Mouse (Mus musculus): Measurements from ENCODE around the gene Dpep3. TPM values are rescaled to one million over a fixed set of nuclear protein-coding genes. Genes with fewer than 3 reads are reported as not detected.

Dpep3 gene
- polyA plus RNA-seq, 2 experiments, result 0.11 TPM; not detected in 1

DNA sequence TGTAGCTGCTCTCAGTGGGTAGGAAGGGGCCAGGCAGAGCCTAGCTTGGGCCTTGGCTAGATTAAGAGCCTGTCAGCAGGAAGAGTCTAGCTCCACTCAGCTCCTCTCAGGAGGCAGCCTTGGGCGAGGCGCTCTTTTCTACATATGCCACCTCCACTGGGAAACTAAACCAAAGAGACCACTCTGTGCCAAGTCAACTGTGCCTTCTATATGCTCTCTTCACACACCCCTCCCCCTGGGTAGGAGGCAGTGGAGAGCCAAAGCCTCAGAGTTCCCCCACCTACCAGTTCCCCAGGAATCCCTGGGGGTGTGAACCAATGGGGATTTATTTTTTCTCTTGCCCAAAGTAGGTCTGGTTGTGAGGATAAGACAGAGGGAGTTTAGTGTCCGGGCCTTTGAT is 48.0 kb downstream of the Dpep3 start:
- WGBS, result 95% methylated on average over 3 of the region's 3 CpGs
- Histone ChIP-seq H3K4me2 (replicated peaks; ENCODE audit: low read depth, low read length, severe bottlenecking) (no peak overlapping the region), H3K36me3 (ENCODE audit: control insufficient read depth, insufficient read depth, low read length) (peaks cover 44% of the 10 kb centered on the region), H3K4me1 (ENCODE audit: control insufficient read depth, insufficient read depth, low read length) (peaks cover 5% of the 10 kb centered on the region), H3K27ac (replicated peaks; ENCODE audit: low read depth, low read length) (no peak overlapping the region), H3K9me3 (ENCODE audit: control insufficient read depth, low read length) (no peaks in the 10 kb centered on the region), H3K4me3 (replicated peaks; ENCODE audit: low read length) (no peak overlapping the region), H3K27me3 (ENCODE audit: control insufficient read depth, insufficient read depth, low read length) (no peaks in the 10 kb centered on the region), H3K9ac (ENCODE audit: low read depth, low read length, severe bottlenecking) (no peak overlapping the region)
- no peak for ATAC-seq (ENCODE audit: low FRiP score, low read depth)
- DNase-seq (ENCODE audit: low spot score), result no peak
- no peak for TF ChIP-seq POLR2A (IDR thresholded peaks at IDR 0.05; ENCODE audit: borderline replicate concordance, extremely low read depth, insufficient read depth, insufficient read length)

DNA sequence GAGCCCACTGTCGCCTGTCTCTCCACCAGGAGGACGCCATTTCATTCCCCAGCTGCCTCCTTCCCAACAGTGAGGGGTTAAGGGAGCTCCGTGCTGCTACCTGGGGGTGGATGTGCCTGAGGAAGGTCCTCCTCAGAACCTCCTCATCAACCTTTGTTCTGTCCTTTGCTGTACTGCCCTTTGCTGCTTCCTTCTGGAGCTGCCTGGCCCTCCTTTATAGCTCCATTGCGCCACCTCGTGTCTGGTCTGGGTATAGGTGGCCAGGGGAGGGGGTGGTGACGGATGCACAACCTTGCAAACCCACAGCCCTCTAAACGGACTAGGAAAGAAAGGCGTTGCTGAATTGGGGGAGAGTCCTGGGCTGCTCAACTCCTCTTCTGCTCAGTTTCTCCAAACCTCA is 48.6 kb downstream of the Dpep3 start:
- no peaks in the 10 kb centered on the region for H3K9me3 ChIP-seq (ENCODE audit: control insufficient read depth, low read length)
- ATAC-seq (ENCODE audit: low FRiP score, low read depth) (peak; percentile 54; the same call in 1 of the 2 replicates), DNase-seq (ENCODE audit: low spot score) (no peak)
- no peak overlapping the region for H3K9ac ChIP-seq (ENCODE audit: low read depth, low read length, severe bottlenecking)
- no peak overlapping the region for H3K4me2 ChIP-seq (replicated peaks; ENCODE audit: low read depth, low read length, severe bottlenecking)
- TF ChIP-seq POLR2A (IDR thresholded peaks at IDR 0.05; ENCODE audit: borderline replicate concordance, extremely low read depth, insufficient read depth, insufficient read length), result no peak
- WGBS, result 16% methylated on average over 8 of the region's 8 CpGs
- peaks cover 47% of the 10 kb centered on the region for H3K36me3 ChIP-seq (ENCODE audit: control insufficient read depth, insufficient read depth, low read length)
- no peak overlapping the region for H3K4me3 ChIP-seq (replicated peaks; ENCODE audit: low read length)
- no peaks in the 10 kb centered on the region for H3K27me3 ChIP-seq (ENCODE audit: control insufficient read depth, insufficient read depth, low read length)
- no peaks in the 10 kb centered on the region for H3K4me1 ChIP-seq (ENCODE audit: control insufficient read depth, insufficient read depth, low read length)
- no peak overlapping the region for H3K27ac ChIP-seq (replicated peaks; ENCODE audit: low read depth, low read length)

DNA sequence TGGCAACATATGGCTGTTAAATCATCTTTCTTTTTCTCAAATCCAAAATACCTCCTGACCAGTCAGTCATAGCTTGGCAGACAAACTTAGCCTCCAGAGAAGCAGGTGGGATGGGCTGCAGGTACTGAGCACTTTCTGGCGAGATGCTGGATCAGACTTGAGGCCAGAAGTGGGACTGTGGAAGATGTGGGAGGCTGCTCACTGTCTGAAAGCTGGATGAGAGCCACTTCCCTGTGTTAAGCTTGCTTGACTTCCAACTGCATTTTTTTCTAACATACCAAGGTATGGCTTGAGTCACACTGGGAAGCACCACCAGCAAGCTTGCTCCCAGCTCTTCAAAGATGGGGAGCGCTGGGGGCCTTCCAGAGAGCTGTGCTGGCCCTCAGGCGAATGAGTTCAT is 54.1 kb downstream of the Dpep3 start:
- Histone ChIP-seq H3K27ac (replicated peaks; ENCODE audit: low read depth, low read length) (no peak overlapping the region), H3K4me3 (replicated peaks; ENCODE audit: low read length) (no peak overlapping the region), H3K9me3 (ENCODE audit: control insufficient read depth, low read length) (no peaks in the 10 kb centered on the region), H3K27me3 (ENCODE audit: control insufficient read depth, insufficient read depth, low read length) (no peaks in the 10 kb centered on the region), H3K4me1 (ENCODE audit: control insufficient read depth, insufficient read depth, low read length) (no peaks in the 10 kb centered on the region), H3K36me3 (ENCODE audit: control insufficient read depth, insufficient read depth, low read length) (peaks cover 19% of the 10 kb centered on the region), H3K4me2 (replicated peaks; ENCODE audit: low read depth, low read length, severe bottlenecking) (no peak overlapping the region), H3K9ac (ENCODE audit: low read depth, low read length, severe bottlenecking) (no peak overlapping the region)
- DNase-seq (ENCODE audit: low spot score) (no peak), ATAC-seq (ENCODE audit: low FRiP score, low read depth) (no peak)
- TF ChIP-seq POLR2A (IDR thresholded peaks at IDR 0.05; ENCODE audit: borderline replicate concordance, extremely low read depth, insufficient read depth, insufficient read length), result no peak
- 65% methylated on average over 3 of the region's 3 CpGs for WGBS

Small RNA genes within 50 kb of the gene (microRNA-seq; reads per million reads assigned to microRNA genes)
- not detected for gene Mir7074

Other genes starting within 250 kb of the Dpep3 start
- 10.5 and 11.7 TPM in 2 replicates for gene Gfod2, start 220.8 kb downstream of the Dpep3 start, polyA plus RNA-seq (2012; rRNA removed)
- gene Gfod2, start 220.8 kb downstream of the Dpep3 start, polyA plus RNA-seq (2014; fragmentation: Nextera tagmentation; extraction: Ambion mirVana), result 13.6 and 17.7 TPM in 2 replicates
- 31.3 and 37.4 TPM in 2 replicates for gene Ranbp10, start 152.1 kb downstream of the Dpep3 start, polyA plus RNA-seq (2012; rRNA removed)
- gene Ranbp10, start 152.1 kb downstream of the Dpep3 start, polyA plus RNA-seq (2014; fragmentation: Nextera tagmentation; extraction: Ambion mirVana), result 12.2 and 15.0 TPM in 2 replicates
- gene Tsnaxip1, start 151.7 kb downstream of the Dpep3 start, polyA plus RNA-seq (2012; rRNA removed), result 0.06 and 0.19 TPM in 2 replicates
- gene Tsnaxip1, start 151.7 kb downstream of the Dpep3 start, polyA plus RNA-seq (2014; fragmentation: Nextera tagmentation; extraction: Ambion mirVana), result 0.18 and 0.62 TPM in 2 replicates
- gene Cenpt, start 126.2 kb downstream of the Dpep3 start, polyA plus RNA-seq (2012; rRNA removed), result 92.2 and 98.0 TPM in 2 replicates
- 41.5 and 45.7 TPM in 2 replicates for gene Cenpt, start 126.2 kb downstream of the Dpep3 start, polyA plus RNA-seq (2014; fragmentation: Nextera tagmentation; extraction: Ambion mirVana)
- gene Thap11, start 124.3 kb downstream of the Dpep3 start, polyA plus RNA-seq (2012; rRNA removed), result 70.7 and 83.1 TPM in 2 replicates
- 62.5 and 68.4 TPM in 2 replicates for gene Thap11, start 124.3 kb downstream of the Dpep3 start, polyA plus RNA-seq (2014; fragmentation: Nextera tagmentation; extraction: Ambion mirVana)
- gene Nutf2, start 118.8 kb downstream of the Dpep3 start, polyA plus RNA-seq (2012; rRNA removed), result 239 and 249 TPM in 2 replicates
- gene Nutf2, start 118.8 kb downstream of the Dpep3 start, polyA plus RNA-seq (2014; fragmentation: Nextera tagmentation; extraction: Ambion mirVana), result 259 and 271 TPM in 2 replicates
- 91.8 and 127 TPM in 2 replicates for gene Edc4, start 98.5 kb downstream of the Dpep3 start, polyA plus RNA-seq (2012; rRNA removed)
- 39.6 and 49.1 TPM in 2 replicates for gene Edc4, start 98.5 kb downstream of the Dpep3 start, polyA plus RNA-seq (2014; fragmentation: Nextera tagmentation; extraction: Ambion mirVana)
- 2.2 TPM in 2 replicates for gene Nrn1l, start 85.9 kb downstream of the Dpep3 start, polyA plus RNA-seq (2012; rRNA removed)
- 0.45 and 1.1 TPM in 2 replicates for gene Nrn1l, start 85.9 kb downstream of the Dpep3 start, polyA plus RNA-seq (2014; fragmentation: Nextera tagmentation; extraction: Ambion mirVana)
- 57.2 and 82.7 TPM in 2 replicates for gene Pskh1, start 79.0 kb downstream of the Dpep3 start, polyA plus RNA-seq (2012; rRNA removed)
- 33.1 and 37.6 TPM in 2 replicates for gene Pskh1, start 79.0 kb downstream of the Dpep3 start, polyA plus RNA-seq (2014; fragmentation: Nextera tagmentation; extraction: Ambion mirVana)
- gene Ctrl, start 45.6 kb downstream of the Dpep3 start, polyA plus RNA-seq (2012; rRNA removed), result 4.1 and 5.7 TPM in 2 replicates
- gene Ctrl, start 45.6 kb downstream of the Dpep3 start, polyA plus RNA-seq (2014; fragmentation: Nextera tagmentation; extraction: Ambion mirVana), result 0.88 and 1.7 TPM in 2 replicates
- gene Psmb10, start 41.0 kb downstream of the Dpep3 start, polyA plus RNA-seq (2012; rRNA removed), result 31.8 and 45.8 TPM in 2 replicates
- gene Psmb10, start 41.0 kb downstream of the Dpep3 start, polyA plus RNA-seq (2014; fragmentation: Nextera tagmentation; extraction: Ambion mirVana), result 37.8 and 38.8 TPM in 2 replicates
- 15.9 and 18.5 TPM in 2 replicates for gene Lcat, start 36.0 kb downstream of the Dpep3 start, polyA plus RNA-seq (2012; rRNA removed)
- gene Lcat, start 36.0 kb downstream of the Dpep3 start, polyA plus RNA-seq (2014; fragmentation: Nextera tagmentation; extraction: Ambion mirVana), result 1.9 and 3.0 TPM in 2 replicates
- gene Slc12a4, start 13.3 kb downstream of the Dpep3 start, polyA plus RNA-seq (2012; rRNA removed), result 116 and 135 TPM in 2 replicates
- 46.0 and 56.2 TPM in 2 replicates for gene Slc12a4, start 13.3 kb downstream of the Dpep3 start, polyA plus RNA-seq (2014; fragmentation: Nextera tagmentation; extraction: Ambion mirVana)
- gene Dus2, start 11.9 kb upstream of the Dpep3 start, polyA plus RNA-seq (2012; rRNA removed), result 24.4 and 25.6 TPM in 2 replicates
- 22.4 and 25.0 TPM in 2 replicates for gene Dus2, start 11.9 kb upstream of the Dpep3 start, polyA plus RNA-seq (2014; fragmentation: Nextera tagmentation; extraction: Ambion mirVana)
- 0.05 TPM in 1 of 2 replicates, not detected in the other for gene Dpep2nb, start 26.5 kb upstream of the Dpep3 start, polyA plus RNA-seq (2012; rRNA removed)
- gene Dpep2nb, start 26.5 kb upstream of the Dpep3 start, polyA plus RNA-seq (2014; fragmentation: Nextera tagmentation; extraction: Ambion mirVana), result 0.17 TPM in 1 of 2 replicates, not detected in the other
- gene Ddx28, start 32.5 kb upstream of the Dpep3 start, polyA plus RNA-seq (2012; rRNA removed), result 12.9 and 14.9 TPM in 2 replicates
- 17.2 and 19.5 TPM in 2 replicates for gene Ddx28, start 32.5 kb upstream of the Dpep3 start, polyA plus RNA-seq (2014; fragmentation: Nextera tagmentation; extraction: Ambion mirVana)
- 27.2 and 31.6 TPM in 2 replicates for gene Nfatc3, start 79.4 kb upstream of the Dpep3 start, polyA plus RNA-seq (2012; rRNA removed)
- 7.8 and 9.6 TPM in 2 replicates for gene Nfatc3, start 79.4 kb upstream of the Dpep3 start, polyA plus RNA-seq (2014; fragmentation: Nextera tagmentation; extraction: Ambion mirVana)
- 29.5 and 34.3 TPM in 2 replicates for gene Esrp2, start 157.5 kb upstream of the Dpep3 start, polyA plus RNA-seq (2012; rRNA removed)
- 38.8 and 38.9 TPM in 2 replicates for gene Esrp2, start 157.5 kb upstream of the Dpep3 start, polyA plus RNA-seq (2014; fragmentation: Nextera tagmentation; extraction: Ambion mirVana)
- 13.7 and 15.0 TPM in 2 replicates for gene Pla2g15, start 171.0 kb upstream of the Dpep3 start, polyA plus RNA-seq (2012; rRNA removed)
- gene Pla2g15, start 171.0 kb upstream of the Dpep3 start, polyA plus RNA-seq (2014; fragmentation: Nextera tagmentation; extraction: Ambion mirVana), result 6.3 and 7.8 TPM in 2 replicates
- gene Slc7a6, start 189.4 kb upstream of the Dpep3 start, polyA plus RNA-seq (2012; rRNA removed), result 42.1 and 57.6 TPM in 2 replicates
- gene Slc7a6, start 189.4 kb upstream of the Dpep3 start, polyA plus RNA-seq (2014; fragmentation: Nextera tagmentation; extraction: Ambion mirVana), result 55.7 and 73.1 TPM in 2 replicates
- gene Slc7a6os, start 231.5 kb upstream of the Dpep3 start, polyA plus RNA-seq (2012; rRNA removed), result 52.4 and 58.3 TPM in 2 replicates
- 32.5 and 36.1 TPM in 2 replicates for gene Slc7a6os, start 231.5 kb upstream of the Dpep3 start, polyA plus RNA-seq (2014; fragmentation: Nextera tagmentation; extraction: Ambion mirVana)
- gene Prmt7, start 231.5 kb upstream of the Dpep3 start, polyA plus RNA-seq (2012; rRNA removed), result 35.5 and 40.3 TPM in 2 replicates
- 44.7 and 46.6 TPM in 2 replicates for gene Prmt7, start 231.5 kb upstream of the Dpep3 start, polyA plus RNA-seq (2014; fragmentation: Nextera tagmentation; extraction: Ambion mirVana)

Data from limb, embryonic 14.5 days (tissue).